Mouse (Mus musculus) 3134 (cell line): ENCODE measurements around the gene Nrde2.
"Not testable (repeated sequence)": the region's sequence is repeated elsewhere in the genome, so short reads cannot be mapped to it uniquely, and the experiment has no call there.

Experiments used
- DNase-seq: peaks from one replicate; pipeline ENCODE4 v3.0.0-alpha.2; 2011; ENCODE audit warnings: low spot score; ENCODE audit not compliant: insufficient read length; ENCODE audit errors: extremely low read depth

Nrde2 gene

DNA sequence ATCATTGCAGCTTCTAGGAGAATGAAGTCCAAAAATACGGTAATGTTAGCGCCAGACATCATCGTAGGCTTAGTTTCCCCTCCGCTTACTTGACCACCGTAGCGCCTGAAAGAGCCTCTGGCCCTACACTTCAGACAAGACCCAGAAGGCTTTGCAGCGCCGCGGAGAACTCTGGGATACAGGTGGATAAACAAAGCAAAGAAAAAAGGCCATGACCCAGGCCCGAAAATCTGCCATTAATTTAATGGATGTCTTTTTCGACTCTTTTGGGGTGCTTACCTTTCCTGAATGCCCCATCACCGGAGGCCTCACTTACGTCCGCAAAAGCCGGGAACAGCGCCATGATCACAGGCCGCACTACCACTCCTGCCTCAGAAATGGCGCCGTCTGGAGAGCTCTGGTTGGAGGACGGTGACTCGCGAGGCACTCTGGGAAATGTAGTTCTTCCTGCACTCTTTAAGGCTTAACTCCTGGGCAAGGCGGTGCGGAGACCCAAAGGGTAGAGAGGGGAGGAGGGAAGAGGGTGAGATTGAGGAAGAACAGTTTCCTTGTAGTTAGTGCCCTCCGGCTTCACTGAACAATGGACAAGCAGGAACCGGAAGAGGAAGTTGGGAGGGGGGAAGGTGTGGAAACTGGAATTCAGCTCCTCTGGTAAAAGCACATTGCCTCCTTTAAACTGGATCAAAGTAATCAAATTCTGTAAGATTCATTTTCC lies at the start of gene Nrde2:
Gene Nrde2, minus strand, starts transcription at position 393 of the 715 bp plus-strand sequence.
- peak; percentile 81 for DNase-seq

DNA sequence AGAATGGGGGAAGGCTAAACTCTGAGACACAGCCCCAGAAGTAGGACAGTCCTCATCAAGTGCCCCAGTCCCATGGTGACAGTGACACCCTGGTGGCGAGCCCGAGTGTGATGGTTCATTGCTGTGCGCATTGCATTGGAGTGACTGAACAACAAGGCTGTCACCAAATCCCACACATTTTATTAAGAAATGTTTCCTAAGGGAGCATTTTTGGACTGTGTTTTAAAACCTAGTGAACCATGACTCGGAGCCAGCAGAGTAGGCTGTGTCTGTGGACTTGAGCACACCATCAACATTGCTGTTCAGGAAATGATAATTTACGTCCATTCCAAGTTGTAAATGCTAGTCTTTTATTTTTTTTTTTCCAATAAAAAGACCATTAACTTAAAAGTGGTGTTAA lies 47.5 kb upstream of the Nrde2 start:
- DNase-seq, result no peak

DNA sequence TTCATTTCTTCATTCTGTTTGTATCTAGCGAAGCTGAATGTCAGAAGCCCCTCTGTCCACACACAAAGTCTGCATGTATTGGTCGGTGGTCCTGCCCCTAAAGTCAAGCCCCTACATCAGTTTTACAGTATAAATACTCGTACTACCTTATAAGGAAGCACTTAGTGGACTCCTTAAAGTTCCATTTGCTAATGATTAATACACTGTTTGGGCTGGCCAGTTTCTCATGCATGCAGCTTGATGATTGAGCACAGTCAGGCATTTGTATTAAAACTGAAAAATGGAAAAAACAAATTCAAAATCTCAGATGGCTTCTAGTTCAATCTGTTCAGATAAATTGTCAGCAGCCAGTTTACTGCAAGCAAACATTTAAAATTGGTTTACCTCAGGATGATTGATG lies 47.1 kb upstream of the Nrde2 start:
- DNase-seq, result no peak

DNA sequence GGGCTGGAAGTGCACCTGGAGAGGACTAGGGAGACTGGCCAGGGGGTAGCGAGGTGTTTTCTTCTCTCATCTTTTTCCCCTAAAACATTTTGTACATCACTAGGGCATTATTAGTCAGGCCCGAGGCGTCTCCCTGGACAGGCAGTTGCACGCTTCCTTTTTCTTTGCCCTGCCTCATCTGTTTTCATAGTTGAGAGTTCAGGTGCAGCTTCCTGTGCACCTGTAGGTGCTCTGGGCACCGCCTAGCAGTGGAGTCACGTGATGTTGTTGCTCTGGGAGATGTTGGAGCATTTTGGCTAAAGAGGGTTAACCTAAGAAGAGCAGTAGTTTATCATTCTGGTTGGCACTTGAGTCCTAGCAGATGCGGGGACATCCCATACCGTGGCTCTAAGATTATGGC lies 45.7 kb upstream of the Nrde2 start:
- no peak for DNase-seq

DNA sequence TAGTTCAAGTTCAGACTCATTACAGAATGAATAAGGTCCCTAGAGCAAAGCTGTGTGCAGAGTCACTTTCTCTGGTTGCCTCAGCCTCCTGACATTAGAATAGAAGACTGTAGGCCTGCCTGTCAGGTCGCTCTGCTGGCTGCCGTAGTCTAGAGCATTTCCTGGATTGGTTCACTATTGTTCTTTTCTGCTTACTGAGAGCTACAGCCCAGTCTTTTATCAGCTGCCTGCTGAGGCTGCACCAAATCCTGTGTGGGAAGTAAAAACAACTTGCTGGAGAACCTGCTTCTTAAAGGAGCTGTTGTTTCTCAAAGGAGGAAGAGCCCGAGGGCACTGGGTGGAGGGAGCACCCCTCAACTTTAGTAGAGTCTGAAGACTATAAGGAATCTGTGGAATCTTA lies 44.3 kb upstream of the Nrde2 start:
- no peak for DNase-seq

DNA sequence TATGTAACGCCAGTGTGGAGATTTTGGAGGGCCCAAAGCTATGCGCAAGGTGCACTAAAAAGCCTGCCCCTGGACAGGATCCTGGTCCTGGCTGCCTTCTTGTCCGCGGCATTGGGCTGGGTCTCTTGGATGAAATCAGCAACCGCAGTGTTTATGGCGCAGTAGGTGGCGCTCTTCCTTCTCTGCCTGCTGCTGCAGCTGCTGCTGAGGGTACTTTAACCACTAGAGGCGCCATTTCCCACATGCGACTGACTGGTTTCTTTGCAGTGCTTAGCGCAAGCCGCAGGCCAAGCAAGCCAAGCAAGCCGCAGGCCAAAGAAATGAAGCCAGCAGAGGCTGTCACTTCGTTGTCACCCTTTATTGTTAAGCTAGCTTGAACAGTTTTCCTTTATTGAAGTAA lies 42.4 kb upstream of the Nrde2 start:
- peak; percentile 80 for DNase-seq

DNA sequence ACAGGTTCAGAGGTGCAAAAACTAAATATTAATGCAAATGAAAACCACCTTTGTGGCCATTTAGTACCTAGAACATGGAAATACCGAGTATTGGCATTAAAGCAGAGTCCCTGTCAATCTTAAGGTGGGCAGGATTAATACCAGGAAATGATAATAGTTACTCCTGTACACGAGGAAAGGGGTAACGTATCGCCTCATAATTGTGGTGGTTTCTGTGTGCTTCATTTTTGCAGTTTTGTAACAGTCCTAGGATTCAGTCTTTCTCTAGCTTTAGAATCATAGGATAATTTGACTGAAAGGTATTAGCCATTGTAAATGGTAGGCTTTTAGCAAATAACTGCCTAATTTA lies 41.9 kb upstream of the Nrde2 start:
- DNase-seq, result no peak

DNA sequence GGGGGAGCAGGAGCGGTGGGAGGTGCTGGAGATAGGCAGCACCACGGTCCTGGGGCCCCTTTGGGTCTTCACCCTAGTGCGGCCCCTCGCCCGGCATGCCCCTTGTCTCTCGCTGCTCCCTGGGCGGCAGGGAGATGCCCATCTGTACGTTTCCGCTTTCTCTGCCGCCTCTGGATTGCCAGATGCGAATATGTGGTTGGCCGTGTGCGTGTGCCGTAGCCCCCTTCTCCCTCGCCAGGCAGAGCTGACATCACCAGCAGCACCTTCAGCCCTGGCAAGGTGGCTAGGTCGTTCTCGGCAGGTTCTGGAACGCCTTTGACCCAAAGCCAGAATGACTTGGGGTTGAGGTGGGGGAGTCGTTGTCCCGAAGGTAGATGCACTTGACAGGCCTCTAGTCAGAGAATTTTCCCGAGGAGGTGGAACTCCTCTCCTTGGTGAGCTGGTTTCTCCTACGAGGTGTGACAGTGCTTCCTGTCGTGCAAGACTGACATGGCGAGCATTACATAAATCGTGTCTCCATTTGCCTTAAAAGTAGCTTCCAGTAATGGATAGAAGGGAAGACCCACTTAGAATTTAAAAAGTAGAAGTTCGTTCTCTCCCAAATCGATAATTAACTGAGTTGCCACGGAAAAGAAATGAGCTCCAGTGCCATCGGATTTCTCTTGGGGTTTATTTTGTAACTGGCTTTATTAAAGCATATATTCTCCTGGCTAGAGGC lies 41.4 kb upstream of the Nrde2 start:
- DNase-seq, result peak; percentile 69

DNA sequence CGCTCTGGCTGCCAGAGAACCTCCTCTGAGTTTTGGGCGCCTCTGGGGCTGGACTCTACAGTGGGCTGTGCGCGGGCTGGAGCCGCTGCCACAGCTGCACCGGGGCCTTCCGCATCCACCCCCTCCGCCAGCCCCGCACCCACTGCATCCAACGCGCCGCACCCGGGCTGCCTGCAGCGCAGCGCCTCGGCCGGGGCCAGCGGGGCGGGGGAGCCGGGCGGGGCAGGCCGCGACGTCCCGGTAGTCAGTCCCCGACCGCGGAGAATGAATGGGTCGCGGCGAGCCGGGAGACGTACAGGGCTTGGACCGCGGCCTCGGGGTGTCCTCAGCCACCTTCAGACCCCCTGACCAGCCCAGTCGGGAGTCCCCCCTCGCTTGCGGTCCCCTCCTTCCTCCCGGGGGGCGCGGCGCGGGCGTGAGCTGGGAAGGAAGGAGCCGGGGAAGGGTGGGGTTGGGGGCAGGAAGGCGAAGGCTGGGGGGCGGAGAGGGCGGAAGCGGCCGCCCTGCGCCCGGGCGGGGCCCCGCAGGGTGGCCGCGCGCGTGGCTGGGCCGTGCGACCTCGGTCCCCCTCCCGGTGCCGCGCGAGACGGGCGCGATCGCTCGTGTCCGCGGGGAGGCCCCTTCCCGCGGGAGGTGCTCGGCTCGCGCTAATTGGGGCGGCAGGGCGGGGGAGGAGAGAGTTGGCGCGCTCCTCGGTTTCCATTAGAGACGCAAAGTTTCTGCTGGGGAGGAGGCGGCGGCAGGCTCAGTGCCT lies 40.6 kb upstream of the Nrde2 start:
- peak; percentile 74 for DNase-seq

DNA sequence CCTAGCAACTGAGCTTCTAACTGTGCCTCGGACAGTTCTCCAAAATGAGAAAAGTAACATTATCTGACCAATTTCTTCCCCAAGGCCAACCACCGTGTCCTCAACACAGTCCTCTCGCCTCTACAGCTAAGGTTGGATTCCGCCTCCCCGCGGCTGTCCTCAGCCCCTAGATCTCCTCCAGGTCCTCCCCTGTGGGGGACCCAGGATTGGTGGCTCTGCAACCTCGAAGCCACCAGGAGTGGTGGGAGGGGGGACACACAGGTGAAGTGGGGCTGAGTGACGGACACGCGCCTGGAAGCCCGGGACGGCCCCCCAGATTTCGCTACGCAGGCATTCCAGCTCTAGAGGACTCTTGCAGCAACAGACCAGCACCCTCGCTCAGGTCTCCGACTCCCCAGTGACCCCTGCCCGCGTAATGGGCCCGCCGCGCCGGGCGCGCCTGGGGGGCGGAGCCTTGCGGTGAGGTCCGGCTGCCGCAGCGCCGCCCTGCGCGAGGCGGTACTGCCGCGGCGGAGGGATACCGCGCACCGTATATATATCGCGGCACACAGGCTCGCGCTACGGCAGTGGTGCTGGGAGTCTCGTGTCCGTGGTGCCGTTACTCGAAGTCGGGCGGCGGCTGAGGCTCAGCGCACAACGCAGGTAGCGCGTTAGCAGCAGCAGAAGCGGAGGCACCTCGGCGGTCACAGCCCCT lies 39.7 kb upstream of the Nrde2 start, which contains the start of gene Calm1:
Gene Calm1, plus strand, starts transcription at position 469 of the 694 bp plus-strand sequence.
- DNase-seq, result peak; percentile 91

DNA sequence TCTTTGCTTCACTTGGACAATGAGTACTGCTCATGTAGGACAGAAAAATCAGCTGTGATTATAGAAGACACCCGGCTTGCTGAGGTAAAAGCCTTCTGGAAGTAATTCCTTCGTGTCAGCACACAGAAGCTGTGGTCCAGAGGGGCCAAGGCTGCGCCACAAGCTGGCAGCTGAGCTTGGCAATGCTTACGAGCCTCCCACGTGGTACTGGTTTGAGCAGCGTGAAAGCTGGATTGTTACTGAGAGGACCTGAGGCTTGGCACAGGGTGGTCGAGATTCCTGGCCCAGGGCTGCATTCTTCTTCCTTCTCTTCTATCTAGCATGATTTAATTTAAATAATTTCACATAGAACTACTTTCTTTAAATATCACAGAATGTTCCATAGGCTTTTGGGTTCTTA lies 37.3 kb upstream of the Nrde2 start:
- no peak for DNase-seq

DNA sequence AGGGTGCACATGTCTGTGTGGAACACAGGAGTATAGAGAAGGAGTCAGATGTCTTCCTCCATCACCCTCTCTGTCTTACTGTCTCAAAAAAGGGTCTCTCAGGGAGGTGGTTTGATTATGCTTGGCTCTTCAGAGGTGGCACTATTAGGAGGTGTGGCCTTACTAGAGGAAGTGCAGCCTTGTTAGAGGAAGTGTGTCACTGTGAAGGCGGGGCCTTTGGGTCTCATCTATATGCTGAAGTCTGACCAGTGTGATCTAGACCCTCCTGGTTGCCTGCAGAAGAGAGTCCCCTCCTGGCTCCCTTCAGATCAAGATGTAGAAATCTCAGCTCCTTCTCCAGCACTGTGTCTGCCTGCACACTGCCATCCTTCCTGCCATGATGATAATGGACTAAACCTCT lies 34.7 kb upstream of the Nrde2 start:
- no peak for DNase-seq

DNA sequence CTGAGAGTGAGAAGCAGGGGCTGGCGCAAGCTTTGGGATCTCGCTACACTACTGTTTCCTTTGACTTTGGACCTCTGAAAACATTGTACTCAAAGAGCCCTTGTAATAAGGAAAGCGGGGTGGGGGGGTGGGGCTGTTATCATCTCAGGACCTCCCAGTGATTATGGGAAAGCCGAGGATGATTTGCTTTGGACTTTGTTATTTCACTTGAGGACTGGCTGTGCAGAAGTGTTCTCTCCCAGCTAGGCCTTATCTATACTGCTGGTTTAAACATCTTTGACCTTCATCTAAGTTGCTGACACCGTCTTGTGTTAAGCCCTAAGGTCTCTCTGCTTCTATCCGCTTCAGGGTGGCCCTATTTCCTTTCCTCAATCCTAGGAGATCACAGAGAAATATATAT lies 31.3 kb upstream of the Nrde2 start:
- DNase-seq, result no peak

DNA sequence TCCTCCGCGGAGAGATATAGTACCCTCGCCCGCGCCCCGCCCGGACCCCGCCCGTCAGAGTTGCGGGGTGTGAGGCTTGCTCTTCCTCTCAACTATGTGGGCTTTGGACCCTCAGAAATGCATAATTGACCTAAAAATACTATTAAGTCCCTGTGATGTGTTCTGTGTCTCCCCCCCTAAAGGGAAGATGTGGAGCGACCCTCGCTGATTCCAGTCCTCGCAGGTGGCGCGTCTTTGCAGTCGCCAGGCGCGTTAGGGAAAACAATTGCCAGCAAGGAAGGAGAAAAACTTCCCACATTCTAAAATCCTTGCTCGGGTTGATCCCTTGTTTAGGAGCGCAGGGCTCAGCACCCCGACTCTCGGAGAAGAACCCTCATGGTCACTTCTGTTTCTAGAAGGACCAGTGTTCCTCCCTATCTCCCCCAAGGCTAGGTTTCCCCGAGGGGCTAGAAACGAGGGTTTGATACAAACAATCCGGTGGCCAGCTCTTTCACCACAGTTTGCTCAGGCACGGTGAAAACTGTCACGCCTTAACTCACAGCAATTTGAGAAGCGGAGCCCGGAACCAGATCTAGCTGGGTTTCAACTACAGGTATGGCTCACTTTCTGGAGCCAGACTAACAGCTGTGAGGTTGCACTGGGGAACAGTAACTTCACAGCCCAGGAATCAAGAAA lies 28.4 kb upstream of the Nrde2 start:
- no peak for DNase-seq

DNA sequence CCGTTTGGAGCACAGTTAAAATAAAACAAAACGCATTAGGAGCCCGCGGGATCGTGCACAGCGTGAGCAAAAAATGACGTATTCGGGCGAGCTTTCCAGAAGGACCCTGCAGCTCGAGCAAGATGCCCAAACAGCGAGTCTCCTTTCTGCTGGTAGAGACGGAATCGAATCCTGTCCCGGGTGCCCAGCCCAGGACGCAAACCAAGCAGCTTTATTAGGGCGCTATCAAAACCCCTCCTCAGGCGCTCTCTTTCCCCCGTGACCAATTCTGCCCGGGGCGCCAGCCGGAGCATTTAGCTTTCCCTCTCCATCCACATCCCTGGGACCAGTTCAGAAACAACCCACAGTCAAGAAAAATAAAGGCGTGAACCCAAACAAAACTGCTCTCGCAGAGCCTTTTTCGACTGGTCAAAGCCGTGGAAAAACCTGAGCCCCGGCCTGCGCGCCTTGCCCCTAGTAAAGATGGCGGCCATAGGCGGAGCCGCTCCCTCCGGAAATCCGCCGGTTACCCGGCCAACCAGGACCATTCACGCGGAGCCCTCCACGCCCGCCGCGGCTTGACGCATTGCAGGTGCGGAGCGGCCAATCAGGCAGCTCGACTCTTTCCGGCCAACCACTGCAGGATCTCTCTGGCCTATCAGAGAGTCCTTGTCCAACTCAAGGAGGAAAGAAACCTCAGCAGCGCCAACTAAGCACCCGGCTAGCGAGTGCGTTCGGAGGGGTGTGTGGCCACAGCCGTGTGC lies 27.7 kb upstream of the Nrde2 start:
- DNase-seq, result peak; percentile 99

DNA sequence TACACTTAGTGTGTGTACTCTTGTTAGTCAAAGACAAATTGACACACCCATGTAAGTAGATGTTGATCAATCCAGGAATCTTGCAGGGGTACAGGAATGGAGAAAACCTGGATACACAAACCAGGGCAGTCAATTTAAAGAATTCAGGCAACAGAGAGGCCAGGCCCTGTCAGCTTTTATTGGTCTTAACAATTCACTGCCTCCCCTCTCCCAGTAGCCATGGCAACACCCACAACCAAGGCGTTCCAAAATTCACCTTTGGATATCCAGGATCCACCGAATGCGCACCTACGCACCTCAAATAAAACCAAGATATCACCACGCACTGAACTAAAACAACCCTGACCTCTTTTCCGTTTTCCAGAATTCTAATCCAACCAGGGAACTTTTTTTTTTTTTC lies 26.9 kb upstream of the Nrde2 start:
- DNase-seq, result no peak

DNA sequence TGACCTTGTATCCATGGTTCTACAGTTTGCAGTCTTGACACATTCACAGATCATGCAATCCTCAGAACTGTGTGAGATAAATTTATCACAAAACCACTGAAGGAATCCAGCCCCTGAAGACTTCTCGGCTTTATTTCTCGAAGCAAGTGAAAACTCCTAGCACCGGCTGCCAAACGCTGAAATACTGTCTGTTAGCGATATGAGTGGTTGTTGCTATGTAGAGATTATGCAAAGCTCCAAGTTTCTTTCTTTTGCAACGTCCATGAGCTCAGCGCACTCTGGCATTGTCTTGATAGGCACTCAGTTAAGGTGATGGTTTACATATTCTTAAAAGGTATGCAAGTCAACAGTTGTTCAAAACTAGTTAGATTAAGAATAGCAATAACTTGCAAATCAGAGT lies 26.4 kb upstream of the Nrde2 start:
- no peak for DNase-seq

DNA sequence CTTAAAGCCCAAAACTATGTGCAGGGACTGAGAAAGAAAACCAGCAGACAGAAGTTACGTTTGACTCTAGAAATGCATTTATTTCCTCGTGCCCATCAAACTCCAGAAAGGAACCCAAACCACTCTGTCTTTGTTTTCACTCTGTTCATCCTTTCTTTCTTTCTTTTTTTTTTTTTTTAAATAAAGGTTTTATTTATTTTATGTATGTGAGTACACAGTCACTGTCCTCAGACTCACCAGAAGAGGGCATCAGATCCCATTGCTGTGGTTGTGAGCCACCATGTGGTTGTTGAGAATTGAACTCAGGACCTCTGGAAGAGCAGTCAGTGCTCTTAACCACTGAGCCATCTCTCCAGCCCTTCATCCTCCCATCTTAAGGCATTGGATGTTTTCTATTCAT lies 25.5 kb upstream of the Nrde2 start:
- DNase-seq, result not testable (repeated sequence)

DNA sequence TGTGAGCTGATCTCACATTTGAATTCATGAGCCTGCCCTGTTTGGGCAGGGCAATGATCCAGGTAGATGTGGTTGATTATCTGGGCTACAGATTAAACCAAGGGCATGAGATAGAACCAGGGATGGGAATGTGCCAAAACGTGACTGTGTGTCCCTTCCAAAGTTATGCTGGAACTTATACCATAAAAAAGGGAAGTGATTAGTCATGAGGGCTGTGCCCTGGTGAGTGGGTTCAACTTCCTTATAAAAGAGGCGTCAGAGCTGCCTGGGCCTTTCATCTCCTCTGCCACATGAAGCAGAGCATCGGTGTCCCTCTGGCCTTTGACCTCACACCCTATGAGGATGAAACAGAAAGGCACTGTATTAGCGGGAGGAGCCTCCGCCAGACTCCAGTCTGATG lies 24.5 kb upstream of the Nrde2 start:
- no peak for DNase-seq

DNA sequence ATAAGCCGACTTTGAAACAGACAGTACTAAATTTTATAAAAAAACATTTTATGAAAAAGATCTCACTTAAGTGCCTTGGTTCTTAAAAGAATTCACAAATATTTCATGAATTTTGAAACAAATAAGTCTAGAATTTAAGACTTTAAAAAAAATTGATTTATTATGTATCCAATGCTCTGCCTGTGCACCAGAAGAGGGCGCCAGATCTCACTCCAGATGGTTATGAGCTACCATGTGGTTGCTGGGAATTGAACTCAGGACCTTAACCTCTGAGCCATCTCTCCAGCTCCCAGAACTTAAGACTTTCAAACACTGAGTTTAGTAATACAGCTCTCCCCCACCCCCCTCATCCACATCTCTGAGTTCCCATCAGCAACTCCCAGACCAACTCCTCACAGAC lies 23.2 kb upstream of the Nrde2 start:
- no peak for DNase-seq
